Mouse (Mus musculus) megakaryocyte, embryonic 14.5 days (primary cell): ENCODE measurements around the gene Rcan2.

Source experiments
- FLI1 ChIP-seq: IDR thresholded peaks from 2 replicates; pipeline ENCODE4 v1.6.1; 2012; ENCODE audit warnings: low read length, inconsistent platforms, mixed read lengths
- GATA1 ChIP-seq: IDR thresholded peaks from 3 replicates; pipeline ENCODE4 v1.6.1; 2012; ENCODE audit warnings: mixed read lengths, low read length, inconsistent platforms, borderline replicate concordance

DNA sequence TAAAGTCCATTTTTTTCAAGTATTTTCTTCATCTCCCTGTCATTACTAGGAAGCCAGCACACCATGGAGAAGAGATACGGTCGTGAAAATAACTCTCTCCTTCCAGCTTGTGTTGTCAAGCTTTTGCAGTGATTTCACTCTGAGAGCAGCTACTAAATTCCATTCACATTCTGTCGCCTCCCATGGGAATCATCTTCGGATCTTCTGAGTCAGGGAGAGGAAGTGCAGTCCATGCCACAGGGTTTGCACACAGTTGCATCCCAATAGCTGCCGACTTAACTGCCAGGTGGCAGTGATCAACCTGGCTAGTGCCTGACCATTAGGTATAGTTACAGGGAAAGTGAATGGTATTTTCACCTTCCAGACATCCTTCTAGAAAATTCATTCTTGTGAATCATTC, 46.5 kb upstream of the Rcan2 start:
- TF ChIP-seq FLI1 (no peak), GATA1 (no peak)
